Mouse (Mus musculus) neural tube, embryonic 15.5 days (tissue): ENCODE measurements around the gene Foxp1. TPM values are rescaled to one million over a fixed set of nuclear protein-coding genes. Genes with fewer than 3 reads are reported as not detected.

ENCODE experiments used
- ATAC-seq: fragments of 200-750 bp; cut with Nextera tagmentation; 2 replicates; pipeline ENCODE4 v1.8.0; 2017; ENCODE audit warnings: mild to moderate bottlenecking, moderate TSS enrichment, moderate library complexity; ENCODE audit not compliant: low FRiP score
- H3K27ac ChIP-seq: fragments of 300-500 bp; sonication (generic); replicated peaks from 2 replicates; pipeline ENCODE4 v1.5.1; 2015; ENCODE audit warnings: mild to moderate bottlenecking, inconsistent platforms
- H3K27me3 ChIP-seq: fragments of 300-500 bp; sonication (generic); replicated peaks from 2 replicates; pipeline ENCODE4 v1.6.1; 2015; ENCODE audit warnings: inconsistent platforms
- H3K36me3 ChIP-seq: fragments of 300-500 bp; sonication (generic); 2 replicates; pipeline ENCODE4 v1.6.1; 2015; ENCODE audit warnings: inconsistent platforms
- H3K4me1 ChIP-seq: fragments of 300-500 bp; sonication (generic); 2 replicates; pipeline ENCODE4 v1.6.1; 2015; ENCODE audit warnings: inconsistent platforms
- H3K4me2 ChIP-seq: fragments of 300-500 bp; sonication (generic); 2 replicates; pipeline ENCODE4 v1.6.1; 2015; ENCODE audit warnings: inconsistent platforms, mild to moderate bottlenecking, moderate library complexity
- H3K4me3 ChIP-seq: fragments of 300-500 bp; sonication (generic); replicated peaks from 2 replicates; pipeline ENCODE4 v1.5.1; 2015; ENCODE audit warnings: mild to moderate bottlenecking, inconsistent platforms
- H3K9ac ChIP-seq: fragments of 300-500 bp; sonication (generic); replicated peaks from 2 replicates; pipeline ENCODE4 v1.6.1; 2015; ENCODE audit warnings: mild to moderate bottlenecking, inconsistent platforms
- H3K9me3 ChIP-seq: fragments of 300-500 bp; sonication (generic); replicated peaks from 2 replicates; pipeline ENCODE4 v1.6.1; 2016; ENCODE audit warnings: inconsistent platforms
- WGBS: fragments of 180-500 bp; shearing (Covaris S2); methylation state at CpG from one replicate; pipeline ENCODE4 v1.1.7; 2015; ENCODE audit warnings: mixed read lengths; 5-methylcytosine and 5-hydroxymethylcytosine counted together
- polyA plus RNA-seq: library from polyadenylated mRNA; unstranded; fragments of >200 nt; fragmentation: Nextera tagmentation; extraction: Ambion mirVana; gene quantifications from 2 replicates; pipeline ENCODE4 v1.2.1, GENCODE M21; 2015

Gene Foxp1
- polyA plus RNA-seq, 1 experiment from 2014 or later = 51.0 TPM

DNA sequence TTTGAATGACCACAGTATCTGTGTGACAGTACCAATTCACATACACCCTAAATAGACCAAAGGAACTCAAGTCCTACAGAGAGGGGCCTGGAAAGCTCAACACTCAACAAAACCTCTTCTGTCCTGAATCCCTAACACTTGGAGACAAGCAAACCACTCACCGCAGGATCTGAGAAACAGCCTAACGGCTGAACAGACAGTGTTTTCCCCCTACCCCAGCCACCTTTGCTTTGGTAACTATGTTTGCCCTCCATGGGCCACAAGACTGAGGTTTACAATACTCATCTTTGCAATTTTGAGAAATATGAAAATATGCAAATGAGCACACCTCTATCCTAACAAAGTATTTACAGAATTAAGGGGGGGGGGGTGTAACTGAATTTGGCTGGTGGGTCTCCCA is 525.7 kb downstream of the Foxp1 start:
- H3K9me3 ChIP-seq = no peaks in the 10 kb centered on the region
- 89% methylated on average over 2 of the region's 2 CpGs for WGBS
- H3K36me3 ChIP-seq = no peaks in the 10 kb centered on the region
- H3K4me3 ChIP-seq = no peak overlapping the region
- no peak overlapping the region for H3K9ac ChIP-seq
- ATAC-seq = no peak
- H3K4me1 ChIP-seq = peaks cover 30% of the 10 kb centered on the region
- no peak overlapping the region for H3K4me2 ChIP-seq
- H3K27me3 ChIP-seq = no peaks in the 10 kb centered on the region; the same call in 1 of the 2 replicates
- H3K27ac ChIP-seq = no peak overlapping the region

DNA sequence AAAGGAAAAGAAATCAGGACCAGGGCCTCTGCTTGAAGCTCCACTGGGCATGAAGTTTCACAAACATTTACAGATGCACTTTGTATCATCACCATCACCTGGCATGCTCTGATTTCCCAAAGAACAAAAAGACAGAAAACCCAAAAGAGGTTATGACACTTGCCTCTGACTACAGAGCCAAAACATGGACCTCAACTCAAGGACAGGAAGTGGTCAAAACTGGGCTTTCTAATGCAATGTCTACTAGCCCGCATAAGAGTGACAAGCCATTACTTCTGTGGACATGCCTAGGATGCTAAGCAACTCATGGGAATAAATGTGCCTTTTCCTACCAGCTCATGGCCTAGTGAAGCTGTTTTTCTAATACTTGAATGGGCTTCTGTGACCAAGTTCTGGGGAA is 526.2 kb downstream of the Foxp1 start:
- no peak overlapping the region for H3K4me3 ChIP-seq
- WGBS = 76% methylated on average over 1 of the region's 1 CpGs
- no peaks in the 10 kb centered on the region; the same call in 1 of the 2 replicates for H3K27me3 ChIP-seq
- H3K27ac ChIP-seq = no peak overlapping the region
- H3K4me1 ChIP-seq = peaks cover 32% of the 10 kb centered on the region
- no peak overlapping the region for H3K9ac ChIP-seq
- no peak overlapping the region for H3K4me2 ChIP-seq
- no peaks in the 10 kb centered on the region for H3K36me3 ChIP-seq
- no peak for ATAC-seq
- no peaks in the 10 kb centered on the region for H3K9me3 ChIP-seq

DNA sequence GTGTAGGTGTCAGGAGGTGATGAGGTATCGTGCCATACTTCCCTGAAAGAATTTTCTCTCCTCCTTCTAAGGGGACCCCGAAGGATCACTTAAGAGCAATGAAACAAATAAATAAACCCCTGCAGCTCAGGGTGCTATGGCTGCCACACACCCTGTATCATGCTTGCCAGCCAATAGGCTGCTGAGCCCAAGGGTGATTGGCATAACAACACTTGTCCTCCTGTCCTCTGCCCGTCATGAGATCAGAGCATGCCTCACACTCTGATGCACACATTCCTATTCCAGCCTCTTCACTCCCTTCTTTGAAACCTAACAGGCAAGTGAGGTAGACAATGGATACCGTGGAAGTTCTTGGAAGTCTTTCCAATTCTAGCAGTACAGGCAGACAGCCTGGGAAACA is 526.8 kb downstream of the Foxp1 start:
- WGBS = 64% methylated on average over 4 of the region's 4 CpGs
- Histone ChIP-seq H3K4me3 (no peak overlapping the region), H3K9ac (no peak overlapping the region), H3K27me3 (no peaks in the 10 kb centered on the region; the same call in 1 of the 2 replicates), H3K4me1 (peaks cover 31% of the 10 kb centered on the region), H3K36me3 (no peaks in the 10 kb centered on the region), H3K9me3 (no peaks in the 10 kb centered on the region), H3K4me2 (no peak overlapping the region), H3K27ac (no peak overlapping the region)
- no peak for ATAC-seq

DNA sequence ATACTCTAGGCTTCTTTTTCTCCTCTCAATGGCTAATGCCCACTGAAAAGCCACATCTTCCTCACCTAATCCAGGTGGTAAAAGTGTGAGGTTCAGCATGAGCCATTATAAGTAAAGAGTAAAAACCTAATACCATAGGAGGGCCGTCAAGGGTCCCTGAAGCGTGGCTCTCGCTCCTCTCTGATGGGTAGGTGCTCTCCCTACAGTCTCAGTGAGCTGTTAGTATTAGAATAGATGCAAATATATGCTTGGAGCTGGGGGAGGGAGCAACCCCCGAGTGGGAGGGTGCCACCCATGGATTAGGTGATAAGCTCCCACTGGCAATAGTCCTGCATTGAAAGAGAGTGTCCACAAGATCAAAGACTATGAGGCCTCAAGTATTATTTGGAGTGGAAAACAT is 527.6 kb downstream of the Foxp1 start:
- Histone ChIP-seq H3K4me2 (no peak overlapping the region), H3K9ac (no peak overlapping the region), H3K9me3 (no peaks in the 10 kb centered on the region), H3K4me1 (peaks cover 31% of the 10 kb centered on the region), H3K36me3 (no peaks in the 10 kb centered on the region), H3K27me3 (no peaks in the 10 kb centered on the region; the same call in 1 of the 2 replicates), H3K4me3 (no peak overlapping the region), H3K27ac (no peak overlapping the region)
- WGBS = 59% methylated on average over 4 of the region's 4 CpGs
- no peak for ATAC-seq

DNA sequence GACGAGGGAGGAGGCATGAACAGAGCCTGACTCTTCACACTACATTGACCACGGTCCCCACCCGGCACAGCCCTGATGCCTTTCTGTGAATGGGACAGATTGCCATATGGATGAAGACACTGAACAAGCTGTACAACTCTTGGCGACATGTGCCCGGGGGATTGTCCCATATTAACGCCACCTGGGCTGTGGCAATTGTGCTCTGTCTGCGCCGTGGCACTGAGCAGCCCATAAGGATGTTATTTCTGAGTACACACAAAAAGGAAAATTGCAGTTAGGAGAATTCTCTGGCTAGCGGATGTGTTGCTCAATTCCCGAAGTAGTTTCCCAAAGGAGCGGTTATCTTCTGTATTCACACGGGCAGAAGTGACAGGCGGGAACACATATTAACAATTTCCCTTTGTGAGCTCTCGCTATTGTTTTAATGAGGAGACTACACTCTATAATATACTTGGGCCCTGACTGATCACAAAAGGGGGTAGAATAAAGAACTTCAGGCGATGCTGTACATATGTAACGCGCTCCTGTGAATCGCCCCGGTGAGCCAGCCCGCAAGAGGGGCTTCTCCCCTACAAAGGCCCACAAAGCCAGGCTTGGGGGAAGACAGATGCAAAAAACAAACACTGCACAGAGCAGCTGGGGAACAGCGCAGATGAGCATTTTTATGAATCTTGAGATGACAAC is 528.3 kb downstream of the Foxp1 start:
- ATAC-seq = peak; percentile 53; the same call in 1 of the 2 replicates
- Histone ChIP-seq H3K4me3 (no peak overlapping the region), H3K27ac (peak overlapping the region; percentile 54; the same call in 1 of the 2 replicates), H3K4me1 (peaks cover 25% of the 10 kb centered on the region), H3K27me3 (no peaks in the 10 kb centered on the region; the same call in 1 of the 2 replicates), H3K4me2 (peak overlapping the region; percentile 34), H3K36me3 (no peaks in the 10 kb centered on the region), H3K9me3 (no peaks in the 10 kb centered on the region), H3K9ac (no peak overlapping the region)
- WGBS = 18% methylated on average over 21 of the region's 21 CpGs

DNA sequence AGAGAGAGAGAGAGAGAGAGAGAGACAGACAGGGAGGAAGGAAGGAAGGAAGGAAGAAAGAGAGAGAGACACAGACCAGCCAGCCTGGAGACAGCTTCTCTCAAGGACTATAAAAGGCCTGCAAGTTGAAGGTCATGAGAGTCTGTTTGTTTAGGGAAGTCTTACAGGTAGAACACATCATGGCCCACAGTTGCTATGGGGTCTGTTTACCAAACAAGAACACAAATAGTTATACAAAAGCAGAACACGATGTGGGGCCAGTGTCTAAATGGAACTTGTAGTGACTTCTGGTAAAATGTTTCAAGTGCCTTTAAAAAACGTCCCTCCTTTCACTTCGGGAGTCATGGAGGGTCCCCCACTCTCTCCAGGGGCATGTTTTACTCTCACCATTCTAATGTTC is 529.3 kb downstream of the Foxp1 start:
- Histone ChIP-seq H3K4me3 (no peak overlapping the region), H3K9me3 (no peaks in the 10 kb centered on the region), H3K27ac (no peak overlapping the region), H3K9ac (no peak overlapping the region), H3K4me2 (no peak overlapping the region), H3K27me3 (no peaks in the 10 kb centered on the region; the same call in 1 of the 2 replicates), H3K4me1 (peaks cover 20% of the 10 kb centered on the region), H3K36me3 (no peaks in the 10 kb centered on the region)
- 60% methylated on average over 3 of the region's 3 CpGs for WGBS
- no peak for ATAC-seq

DNA sequence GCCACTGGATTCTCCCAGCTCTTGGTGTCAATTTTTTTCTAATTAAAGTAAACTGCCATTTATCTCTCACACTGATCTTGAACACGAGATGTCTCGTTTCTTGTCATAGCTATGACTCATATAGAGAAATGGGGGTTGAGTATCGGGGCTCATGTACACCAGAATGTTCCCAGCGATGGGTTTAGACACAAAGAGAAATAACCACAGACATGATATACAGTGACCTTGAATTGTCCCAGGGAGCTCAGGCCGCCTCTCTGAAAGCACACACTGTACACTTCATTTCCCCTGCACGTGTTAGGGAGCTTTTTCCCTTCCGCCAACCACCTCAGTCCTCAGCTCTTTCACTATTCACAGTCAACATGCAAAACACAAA is 529.8 kb downstream of the Foxp1 start:
- Histone ChIP-seq H3K4me1 (peaks cover 18% of the 10 kb centered on the region), H3K27me3 (no peaks in the 10 kb centered on the region; the same call in 1 of the 2 replicates), H3K4me2 (no peak overlapping the region), H3K9me3 (no peaks in the 10 kb centered on the region), H3K27ac (no peak overlapping the region), H3K4me3 (no peak overlapping the region), H3K36me3 (no peaks in the 10 kb centered on the region), H3K9ac (no peak overlapping the region)
- WGBS = 61% methylated on average over 7 of the region's 7 CpGs
- ATAC-seq = no peak

DNA sequence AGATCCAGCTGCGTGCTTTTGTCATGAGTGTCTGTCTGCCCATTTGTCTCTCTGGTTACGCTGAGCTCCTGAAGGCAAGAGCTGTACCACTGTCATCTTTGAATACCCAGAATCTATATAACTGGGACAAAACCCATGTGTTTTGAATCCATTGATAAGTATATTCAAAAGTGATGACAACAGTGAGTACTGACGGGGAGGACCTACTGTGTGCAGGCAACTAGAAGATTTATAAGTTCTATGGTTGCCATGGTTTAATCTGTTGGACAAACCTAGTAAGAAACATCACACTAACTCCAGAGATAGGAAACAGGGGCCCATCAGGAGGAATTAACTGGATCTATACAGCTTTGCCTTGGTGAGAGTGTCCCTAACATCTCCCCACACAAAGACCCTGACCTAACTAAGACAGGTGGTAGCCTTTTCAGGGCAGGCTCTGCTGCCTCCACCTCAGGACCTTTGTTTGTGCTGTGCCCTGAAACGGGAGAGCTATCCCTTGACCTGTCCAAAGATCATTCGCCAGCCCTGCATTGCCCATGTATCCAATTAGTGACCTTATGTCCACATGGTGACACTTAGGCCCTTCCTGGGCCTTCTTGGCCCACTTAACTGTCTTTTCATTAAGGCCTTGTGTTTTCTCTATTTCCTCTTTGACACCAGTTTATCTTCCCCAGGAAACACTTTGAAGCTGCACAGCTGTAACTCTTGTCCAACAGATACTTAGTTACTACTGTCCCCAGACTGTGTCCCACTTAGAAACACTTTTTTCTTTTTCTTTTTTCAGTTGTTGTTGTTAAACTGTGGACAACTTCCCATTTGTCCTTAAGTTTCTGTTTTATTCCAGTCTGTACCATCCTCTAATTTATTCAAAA is 530.4 kb downstream of the Foxp1 start:
- H3K9me3 ChIP-seq = no peaks in the 10 kb centered on the region
- no peaks in the 10 kb centered on the region; the same call in 1 of the 2 replicates for H3K27me3 ChIP-seq
- no peak for ATAC-seq
- H3K27ac ChIP-seq = no peak overlapping the region
- no peak overlapping the region for H3K4me2 ChIP-seq
- H3K9ac ChIP-seq = no peak overlapping the region
- H3K36me3 ChIP-seq = no peaks in the 10 kb centered on the region
- WGBS = 67% methylated on average over 5 of the region's 5 CpGs
- H3K4me3 ChIP-seq = no peak overlapping the region
- H3K4me1 ChIP-seq = peaks cover 17% of the 10 kb centered on the region

DNA sequence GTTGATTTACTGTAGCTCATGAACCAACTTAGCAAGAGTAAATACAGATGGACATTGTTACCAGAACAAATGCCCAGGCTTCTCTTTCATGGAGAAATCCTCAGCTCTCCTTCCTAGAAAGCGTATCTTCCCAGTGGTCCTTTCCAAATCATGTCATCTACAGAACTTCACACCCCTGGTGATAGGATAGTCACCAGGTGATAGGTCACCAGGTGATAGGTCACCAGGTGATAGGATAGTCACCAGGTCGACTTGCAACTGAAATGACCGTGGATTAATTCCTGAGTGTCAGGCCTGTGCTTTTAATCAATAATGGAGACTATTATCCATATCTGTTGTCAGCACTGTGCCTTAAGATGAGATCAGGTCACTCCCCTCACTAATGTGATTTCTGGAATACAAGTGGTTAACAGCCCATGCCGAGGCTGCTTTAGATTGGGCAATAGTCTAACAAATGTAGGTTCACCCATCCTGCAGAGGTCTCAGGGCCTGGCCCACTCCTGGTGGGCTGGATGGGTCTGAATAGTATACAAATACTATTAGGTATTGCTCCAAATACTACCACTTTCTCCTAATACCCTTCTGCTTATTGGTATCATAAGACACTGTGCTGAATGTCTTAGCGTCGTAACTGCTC is 534.9 kb downstream of the Foxp1 start:
- Histone ChIP-seq H3K36me3 (no peaks in the 10 kb centered on the region), H3K4me1 (0 out of 2 replicates have a peak, but pooled peaks cover 5% of the 10 kb centered on the region), H3K27ac (no peak overlapping the region), H3K4me3 (no peak overlapping the region), H3K9me3 (no peaks in the 10 kb centered on the region), H3K4me2 (no peak overlapping the region), H3K27me3 (no peaks in the 10 kb centered on the region; the same call in 1 of the 2 replicates), H3K9ac (no peak overlapping the region)
- ATAC-seq = no peak
- WGBS = 89% methylated on average over 6 of the region's 6 CpGs

DNA sequence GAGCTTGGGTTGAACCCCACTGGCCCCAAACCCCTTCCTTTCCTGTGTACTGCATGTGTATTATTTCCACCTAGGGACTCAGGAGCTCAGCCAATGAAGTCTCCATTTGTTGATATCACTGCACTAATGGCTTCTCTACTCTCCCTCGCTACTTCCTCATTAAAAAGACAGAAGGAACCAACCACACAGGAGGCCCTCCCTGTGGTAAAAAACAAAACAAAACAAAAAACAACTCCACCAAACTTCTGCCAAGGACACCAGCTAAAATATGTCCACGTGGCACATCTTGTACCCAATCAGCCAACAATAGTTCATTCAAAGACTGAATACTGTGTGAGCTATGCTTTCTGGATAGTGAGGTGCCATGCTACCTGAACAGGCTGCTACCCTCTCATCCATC is 537.1 kb downstream of the Foxp1 start:
- ATAC-seq = no peak
- H3K4me1 ChIP-seq = no peaks in the 10 kb centered on the region
- no peak overlapping the region for H3K4me2 ChIP-seq
- WGBS = 78% methylated on average over 2 of the region's 2 CpGs
- no peak overlapping the region for H3K9ac ChIP-seq
- H3K4me3 ChIP-seq = no peak overlapping the region
- no peaks in the 10 kb centered on the region for H3K9me3 ChIP-seq
- H3K27me3 ChIP-seq = no peaks in the 10 kb centered on the region
- H3K27ac ChIP-seq = no peak overlapping the region
- no peaks in the 10 kb centered on the region for H3K36me3 ChIP-seq

DNA sequence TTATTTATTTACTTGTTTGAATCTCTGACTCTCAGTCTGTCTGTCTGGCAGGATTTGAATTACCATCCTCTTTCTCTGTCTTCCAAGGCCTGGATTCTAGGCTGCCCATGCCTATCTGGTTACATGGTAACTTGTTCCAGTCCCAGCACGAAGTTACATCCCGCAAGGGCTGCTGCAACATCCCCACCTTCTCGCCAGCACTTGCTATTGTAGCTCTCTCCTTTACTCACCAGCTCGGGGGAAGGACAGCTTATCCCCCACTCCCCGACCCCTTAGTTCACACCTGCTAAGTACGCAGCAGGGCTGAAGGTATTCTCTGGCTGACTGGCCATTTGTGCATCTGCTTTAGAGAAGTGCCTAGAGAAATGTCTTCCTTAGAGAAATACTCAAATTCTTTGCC is 537.9 kb downstream of the Foxp1 start:
- H3K4me3 ChIP-seq = no peak overlapping the region
- ATAC-seq = no peak
- 82% methylated on average over 6 of the region's 6 CpGs for WGBS

More for the DNA sequence above, 537.9 kb downstream of the Foxp1 start:
- Histone ChIP-seq H3K4me1 (no peaks in the 10 kb centered on the region), H3K9ac (no peak overlapping the region), H3K4me2 (no peak overlapping the region), H3K27me3 (no peaks in the 10 kb centered on the region), H3K9me3 (no peaks in the 10 kb centered on the region), H3K27ac (no peak overlapping the region), H3K36me3 (no peaks in the 10 kb centered on the region)
